Mouse (Mus musculus) mouse embryonic stem cell (cell line): Measurements from ENCODE around the gene Ocm.

Experiments used
- in situ Hi-C, 2 experiments: fragments of 300-500 bp; cut with MboI; formaldehyde crosslinking; loops; 1 replicate in 1 of 2; 3 replicates in 1 of 2; pipeline ENCODE4 v1.14.3; 2019 to 2020; ENCODE audit warnings: low sequenced_read_pairs in 2 of 2, low pct_unique_long_range_greater_than_20kb in 1 of 2, mixed read lengths in 1 of 2; ENCODE audit not compliant: unreplicated experiment in 1 of 2

Gene Ocm

DNA sequence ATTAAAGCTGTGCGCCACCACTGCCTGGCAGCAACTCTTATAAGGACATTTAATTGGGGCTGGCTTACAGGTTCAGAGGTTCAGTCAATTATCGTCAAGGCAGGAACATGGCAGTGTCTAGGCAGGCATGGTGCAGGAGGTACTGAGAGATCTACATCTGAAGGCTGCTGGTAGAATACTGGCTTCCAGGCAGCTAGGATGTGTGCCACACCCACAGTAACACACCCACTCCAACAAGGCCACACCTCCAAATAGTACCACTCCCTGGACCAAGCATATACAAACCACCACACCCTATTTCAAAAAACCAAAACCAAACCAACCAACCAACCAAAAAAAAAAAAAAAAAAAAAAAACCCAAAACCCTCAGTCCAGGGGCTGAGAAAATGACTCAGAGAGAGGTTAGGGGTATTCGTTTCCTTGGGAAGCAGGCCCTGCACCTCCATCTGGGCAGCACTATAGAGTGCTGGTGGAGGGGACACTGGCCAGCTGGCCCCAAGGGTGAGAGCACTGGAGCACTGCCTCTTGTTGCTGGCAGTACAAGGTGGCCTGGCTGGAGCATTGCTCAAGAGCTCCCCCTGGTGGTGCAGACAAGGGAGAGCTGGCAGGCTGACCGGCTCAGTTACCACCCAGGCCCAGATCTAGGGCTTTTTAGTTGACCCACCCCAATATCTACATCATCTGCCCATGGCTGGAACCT, 51.4 kb downstream of the Ocm start:
- in situ Hi-C loops, result no loop called here

DNA sequence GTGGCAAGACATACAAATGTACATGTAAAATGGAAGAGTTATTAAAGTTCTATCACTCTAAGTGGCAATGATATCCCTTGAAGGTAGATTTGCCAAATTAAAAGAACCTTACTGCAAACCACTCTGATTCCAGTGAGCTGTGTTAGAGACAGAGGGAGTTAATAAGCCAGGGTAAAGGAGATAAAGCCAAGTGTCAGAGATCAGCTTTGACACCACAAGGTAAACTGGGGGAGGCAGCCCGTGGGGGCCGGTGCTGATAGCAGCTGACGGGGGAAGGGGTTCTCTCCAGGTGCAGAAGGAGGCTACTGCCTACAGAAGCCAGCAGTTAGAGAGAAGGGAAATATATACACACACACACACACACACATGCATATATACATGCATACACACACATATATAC, 53.8 kb downstream of the Ocm start:
- in situ Hi-C loops, result no loop called here
